Mouse (Mus musculus): ENCODE measurements at regions not wholly inside any gene's neighbourhood (a gene's known extent, or its start where the extent isn't known, plus 50 kb on each side); places are given as distances from the start of the nearest gene placed in this dataset.

- Histone ChIP-seq H3K4me3 (ENCODE audit: extremely low read depth, insufficient read depth, insufficient read length) (no peak overlapping the region), H3K27me3 (ENCODE audit: control insufficient read depth, insufficient read depth, low read length) (no peaks in the 10 kb centered on the region), H3K27ac (ENCODE audit: insufficient read depth, low read length) (no peak overlapping the region), H3K36me3 (ENCODE audit: control insufficient read depth, insufficient read depth, low read length) (no peaks in the 10 kb centered on the region), H3K4me1 (ENCODE audit: control insufficient read depth, insufficient read depth, insufficient read length) (no peaks in the 10 kb centered on the region)
- TF ChIP-seq POLR2A (IDR thresholded peaks at IDR 0.05; ENCODE audit: low read depth, low read length) (no peak), CTCF (IDR thresholded peaks at IDR 0.05; ENCODE audit: extremely low read depth, insufficient read depth, insufficient read length, insufficient replicate concordance) (no peak)
- DNase-seq (ENCODE audit: low read depth in 1 of 2, low spot score in 2 of 2), result no peak
Measured at GRCm38 (mm10) chr11:24925135-24925534, 847.3 kb downstream of the Bcl11a start.

GRCm38 (mm10) chr11:24943646-24944045 lies 865.8 kb downstream of the Bcl11a start:
- Histone ChIP-seq H3K36me3 (ENCODE audit: control insufficient read depth, insufficient read depth, low read length) (no peaks in the 10 kb centered on the region), H3K4me3 (ENCODE audit: extremely low read depth, insufficient read depth, insufficient read length) (no peak overlapping the region), H3K4me1 (ENCODE audit: control insufficient read depth, insufficient read depth, insufficient read length) (no peaks in the 10 kb centered on the region), H3K27me3 (ENCODE audit: control insufficient read depth, insufficient read depth, low read length) (no peaks in the 10 kb centered on the region), H3K27ac (ENCODE audit: insufficient read depth, low read length) (no peak overlapping the region)
- no peak for DNase-seq (ENCODE audit: low read depth in 1 of 2, low spot score in 2 of 2)
- TF ChIP-seq CTCF (IDR thresholded peaks at IDR 0.05; ENCODE audit: extremely low read depth, insufficient read depth, insufficient read length, insufficient replicate concordance) (no peak), POLR2A (IDR thresholded peaks at IDR 0.05; ENCODE audit: low read depth, low read length) (no peak)

GRCm38 (mm10) chr11:24951161-24951560 lies 873.3 kb downstream of the Bcl11a start:
- Histone ChIP-seq H3K4me3 (ENCODE audit: extremely low read depth, insufficient read depth, insufficient read length) (no peak overlapping the region), H3K27me3 (ENCODE audit: control insufficient read depth, insufficient read depth, low read length) (no peaks in the 10 kb centered on the region), H3K4me1 (ENCODE audit: control insufficient read depth, insufficient read depth, insufficient read length) (no peaks in the 10 kb centered on the region), H3K27ac (ENCODE audit: insufficient read depth, low read length) (no peak overlapping the region), H3K36me3 (ENCODE audit: control insufficient read depth, insufficient read depth, low read length) (no peaks in the 10 kb centered on the region)
- TF ChIP-seq CTCF (IDR thresholded peaks at IDR 0.05; ENCODE audit: extremely low read depth, insufficient read depth, insufficient read length, insufficient replicate concordance), result no peak
- TF ChIP-seq POLR2A (IDR thresholded peaks at IDR 0.05; ENCODE audit: low read depth, low read length), result no peak
- no peak for DNase-seq (ENCODE audit: low read depth in 1 of 2, low spot score in 2 of 2)
- WGBS, result 91% methylated on average over 1 of the region's 1 CpGs

- DNase-seq (ENCODE audit: low read depth in 1 of 2, low spot score in 2 of 2), result no peak
- H3K27me3 ChIP-seq (ENCODE audit: control insufficient read depth, insufficient read depth, low read length), result no peaks in the 10 kb centered on the region
- no peak overlapping the region for H3K27ac ChIP-seq (ENCODE audit: insufficient read depth, low read length)
- no peak for TF ChIP-seq CTCF (IDR thresholded peaks at IDR 0.05; ENCODE audit: extremely low read depth, insufficient read depth, insufficient read length, insufficient replicate concordance)
- no peak for TF ChIP-seq POLR2A (IDR thresholded peaks at IDR 0.05; ENCODE audit: low read depth, low read length)
- H3K4me1 ChIP-seq (ENCODE audit: control insufficient read depth, insufficient read depth, insufficient read length), result no peaks in the 10 kb centered on the region
- H3K4me3 ChIP-seq (ENCODE audit: extremely low read depth, insufficient read depth, insufficient read length), result no peak overlapping the region
- no peaks in the 10 kb centered on the region for H3K36me3 ChIP-seq (ENCODE audit: control insufficient read depth, insufficient read depth, low read length)
- WGBS, result 68% methylated on average over 2 of the region's 2 CpGs
Measured at GRCm38 (mm10) chr11:24972359-24972758, 894.5 kb downstream of the Bcl11a start.

- no peak overlapping the region for H3K27ac ChIP-seq (ENCODE audit: insufficient read depth, low read length)
- H3K4me3 ChIP-seq (ENCODE audit: extremely low read depth, insufficient read depth, insufficient read length), result no peak overlapping the region
- TF ChIP-seq CTCF (IDR thresholded peaks at IDR 0.05; ENCODE audit: extremely low read depth, insufficient read depth, insufficient read length, insufficient replicate concordance), result no peak
- TF ChIP-seq POLR2A (IDR thresholded peaks at IDR 0.05; ENCODE audit: low read depth, low read length), result no peak
- H3K27me3 ChIP-seq (ENCODE audit: control insufficient read depth, insufficient read depth, low read length), result no peaks in the 10 kb centered on the region
- WGBS, result 89% methylated on average over 9 of the region's 9 CpGs
- no peaks in the 10 kb centered on the region for H3K36me3 ChIP-seq (ENCODE audit: control insufficient read depth, insufficient read depth, low read length)
- DNase-seq (ENCODE audit: low read depth in 1 of 2, low spot score in 2 of 2), result no peak
- H3K4me1 ChIP-seq (ENCODE audit: control insufficient read depth, insufficient read depth, insufficient read length), result no peaks in the 10 kb centered on the region
Measured at GRCm38 (mm10) chr11:24980193-24980665, 902.4 kb downstream of the Bcl11a start.

- H3K27me3 ChIP-seq (ENCODE audit: control insufficient read depth, insufficient read depth, low read length), result no peaks in the 10 kb centered on the region
- WGBS, result 87% methylated on average over 10 of the region's 10 CpGs
- no peak overlapping the region for H3K4me3 ChIP-seq (ENCODE audit: extremely low read depth, insufficient read depth, insufficient read length)
- H3K27ac ChIP-seq (ENCODE audit: insufficient read depth, low read length), result no peak overlapping the region
- no peak for DNase-seq (ENCODE audit: low read depth in 1 of 2, low spot score in 2 of 2)
- no peaks in the 10 kb centered on the region for H3K36me3 ChIP-seq (ENCODE audit: control insufficient read depth, insufficient read depth, low read length)
- no peak for TF ChIP-seq CTCF (IDR thresholded peaks at IDR 0.05; ENCODE audit: extremely low read depth, insufficient read depth, insufficient read length, insufficient replicate concordance)
- no peak for TF ChIP-seq POLR2A (IDR thresholded peaks at IDR 0.05; ENCODE audit: low read depth, low read length)
- H3K4me1 ChIP-seq (ENCODE audit: control insufficient read depth, insufficient read depth, insufficient read length), result no peaks in the 10 kb centered on the region
Measured at GRCm38 (mm10) chr11:24983060-24983629, 905.3 kb downstream of the Bcl11a start.

GRCm38 (mm10) chr11:25005491-25005890 lies 927.6 kb downstream of the Bcl11a start:
- no peaks in the 10 kb centered on the region for H3K36me3 ChIP-seq (ENCODE audit: control insufficient read depth, insufficient read depth, low read length)
- WGBS, result 67% methylated on average over 5 of the region's 5 CpGs
- no peak overlapping the region for H3K27ac ChIP-seq (ENCODE audit: insufficient read depth, low read length)
- no peaks in the 10 kb centered on the region for H3K27me3 ChIP-seq (ENCODE audit: control insufficient read depth, insufficient read depth, low read length)
- H3K4me3 ChIP-seq (ENCODE audit: extremely low read depth, insufficient read depth, insufficient read length), result no peak overlapping the region
- no peaks in the 10 kb centered on the region for H3K4me1 ChIP-seq (ENCODE audit: control insufficient read depth, insufficient read depth, insufficient read length)
- no peak for DNase-seq (ENCODE audit: low read depth in 1 of 2, low spot score in 2 of 2)
- TF ChIP-seq POLR2A (IDR thresholded peaks at IDR 0.05; ENCODE audit: low read depth, low read length), result no peak
- no peak for TF ChIP-seq CTCF (IDR thresholded peaks at IDR 0.05; ENCODE audit: extremely low read depth, insufficient read depth, insufficient read length, insufficient replicate concordance)

Data from spleen, adult 2 months (tissue).